Mouse (Mus musculus): ENCODE results near the gene Morf4l1. TPM values are rescaled to one million over a fixed set of nuclear protein-coding genes. Genes with fewer than 3 reads are reported as not detected.
A peak's percentile ranks its signal among the peaks of the same experiment; 100 is the strongest.

Morf4l1 gene
- 284 and 303 TPM in 2 replicates for polyA plus RNA-seq (2014; fragmentation: Nextera tagmentation; extraction: Ambion mirVana)

GRCm38 (mm10) chr9:90114567-90115307, at the start of gene Morf4l1:
Gene Morf4l1 (minus strand): TSS chr9:90114774.
- Histone ChIP-seq H3K4me2 (peak within 1 kb of the TSS; percentile 88), H3K27me3 (replicated peaks; ENCODE audit: control insufficient read depth, insufficient read depth, low read length) (no peaks in the 10 kb centered on the region), H3K9ac (ENCODE audit: low read depth, low read length) (peak within 1 kb of the TSS; percentile 99), H3K4me3 (ENCODE audit: low read depth, low read length) (peak within 1 kb of the TSS; percentile 98), H3K9me3 (ENCODE audit: control insufficient read depth, low read length) (no peaks in the 10 kb centered on the region), H3K36me3 (ENCODE audit: control insufficient read depth, insufficient read depth, low read length) (no peaks in the 10 kb centered on the region), H3K27ac (ENCODE audit: low read depth, low read length) (peak within 1 kb of the TSS; percentile 100), H3K4me1 (replicated peaks; ENCODE audit: control insufficient read depth, insufficient read depth, low read length) (peaks cover 19% of the 10 kb centered on the region; the same call in 1 of the 2 replicates)
- 1% methylated on average over 40 of the region's 40 CpGs for WGBS
- ATAC-seq (replicated peaks; ENCODE audit: low FRiP score) (peak; percentile 96), DNase-seq (ENCODE audit: low spot score) (peak; percentile 94)

- Histone ChIP-seq H3K9ac (ENCODE audit: low read depth, low read length) (peak overlapping the region; percentile 56), H3K4me3 (ENCODE audit: low read depth, low read length) (peak overlapping the region; percentile 60), H3K4me2 (peak overlapping the region; percentile 96), H3K4me1 (replicated peaks; ENCODE audit: control insufficient read depth, insufficient read depth, low read length) (no peaks in the 10 kb centered on the region), H3K27me3 (replicated peaks; ENCODE audit: control insufficient read depth, insufficient read depth, low read length) (peaks cover 37% of the 10 kb centered on the region), H3K36me3 (ENCODE audit: control insufficient read depth, insufficient read depth, low read length) (no peaks in the 10 kb centered on the region), H3K27ac (ENCODE audit: low read depth, low read length) (no peak overlapping the region), H3K9me3 (ENCODE audit: control insufficient read depth, low read length) (no peaks in the 10 kb centered on the region)
- WGBS = 2% methylated on average over 18 of the region's 18 CpGs
- DNase-seq (ENCODE audit: low spot score) (no peak), ATAC-seq (replicated peaks; ENCODE audit: low FRiP score) (0 out of 2 replicates have a peak, but pooled peaks have one; percentile 3)
Measured at GRCm38 (mm10) chr9:90163749-90164095, 49.1 kb upstream of the Morf4l1 start.

- peak within 1 kb of the TSS; percentile 96 for H3K4me2 ChIP-seq
- H3K4me3 ChIP-seq (ENCODE audit: low read depth, low read length) = peak within 1 kb of the TSS; percentile 60
- H3K9ac ChIP-seq (ENCODE audit: low read depth, low read length) = peak within 1 kb of the TSS; percentile 56
- H3K27me3 ChIP-seq (replicated peaks; ENCODE audit: control insufficient read depth, insufficient read depth, low read length) = peaks cover 37% of the 10 kb centered on the region
- under 1% methylated on average over 59 of the region's 60 CpGs for WGBS
- peak; percentile 74 for DNase-seq (ENCODE audit: low spot score)
- no peaks in the 10 kb centered on the region for H3K9me3 ChIP-seq (ENCODE audit: control insufficient read depth, low read length)
- no peak within 1 kb of the TSS for H3K27ac ChIP-seq (ENCODE audit: low read depth, low read length)
- H3K36me3 ChIP-seq (ENCODE audit: control insufficient read depth, insufficient read depth, low read length) = no peaks in the 10 kb centered on the region
- H3K4me1 ChIP-seq (replicated peaks; ENCODE audit: control insufficient read depth, insufficient read depth, low read length) = no peaks in the 10 kb centered on the region
- ATAC-seq (replicated peaks; ENCODE audit: low FRiP score) = peak; percentile 42
Measured at GRCm38 (mm10) chr9:90162926-90163748, 48.6 kb upstream of the Morf4l1 start, which contains the start of gene Adamts7. Gene Adamts7 (plus strand): TSS chr9:90163069.

DNA sequence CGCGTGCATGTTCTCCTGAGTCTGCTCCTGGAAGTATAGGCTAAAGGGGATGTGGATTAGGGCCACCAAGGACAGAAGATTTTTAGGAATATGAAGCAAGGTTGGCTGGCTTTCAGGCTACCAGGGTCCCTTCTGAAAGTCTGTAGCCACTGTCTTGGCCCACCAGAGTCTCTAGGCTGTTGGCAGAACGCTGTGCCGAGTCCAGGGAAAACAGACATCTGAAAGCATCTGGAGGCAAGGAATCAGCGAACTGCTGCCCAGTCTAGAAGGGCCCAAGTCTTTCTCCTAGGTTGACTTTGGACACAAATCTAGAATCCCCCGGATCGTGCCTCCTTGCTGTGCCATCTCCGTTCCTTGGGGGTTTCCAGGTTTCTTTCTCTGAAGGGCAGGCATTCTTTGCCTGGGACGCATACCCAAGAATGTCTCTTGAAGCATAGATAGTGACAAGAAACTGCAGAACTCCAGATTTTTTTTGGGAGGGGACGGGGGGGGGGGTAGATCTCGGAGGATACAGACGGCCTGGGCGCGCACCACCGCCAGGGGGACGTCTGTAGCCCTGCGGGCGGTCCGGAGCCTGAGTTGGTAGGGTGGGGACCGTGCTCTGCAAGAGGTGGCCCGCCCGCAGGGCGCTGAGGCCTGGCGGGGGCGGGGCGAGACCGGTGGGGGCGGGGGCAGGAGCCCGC, 47.8 kb upstream of the Morf4l1 start:
- Histone ChIP-seq H3K9me3 (ENCODE audit: control insufficient read depth, low read length) (no peaks in the 10 kb centered on the region), H3K36me3 (ENCODE audit: control insufficient read depth, insufficient read depth, low read length) (no peaks in the 10 kb centered on the region), H3K9ac (ENCODE audit: low read depth, low read length) (no peak overlapping the region), H3K27ac (ENCODE audit: low read depth, low read length) (no peak overlapping the region), H3K27me3 (replicated peaks; ENCODE audit: control insufficient read depth, insufficient read depth, low read length) (peaks cover 37% of the 10 kb centered on the region), H3K4me2 (peak overlapping the region; percentile 96), H3K4me3 (ENCODE audit: low read depth, low read length) (peak overlapping the region; percentile 60), H3K4me1 (replicated peaks; ENCODE audit: control insufficient read depth, insufficient read depth, low read length) (no peaks in the 10 kb centered on the region)
- ATAC-seq (replicated peaks; ENCODE audit: low FRiP score) (peak; percentile 82), DNase-seq (ENCODE audit: low spot score) (peak; percentile 67)
- WGBS = 11% methylated on average over 21 of the region's 29 CpGs

DNA sequence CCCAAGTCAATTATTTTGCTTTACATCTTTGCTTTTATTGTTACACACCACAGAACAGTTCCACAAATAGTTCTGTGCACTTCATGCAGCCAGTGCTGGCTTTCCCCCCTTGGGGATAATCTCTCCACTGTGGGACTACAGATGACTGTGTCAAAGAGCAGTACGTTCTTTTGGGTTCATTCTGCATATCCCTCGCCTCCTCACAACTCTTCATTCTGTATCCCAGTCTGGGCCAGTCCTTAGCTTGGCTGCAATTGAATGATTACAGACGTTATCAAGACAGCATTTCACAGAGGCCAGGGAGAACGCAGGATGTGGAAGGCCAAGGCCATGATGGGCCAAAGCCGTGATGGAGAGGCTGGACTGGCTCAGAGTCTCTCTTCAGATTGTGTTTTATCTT, 32.3 kb upstream of the Morf4l1 start:
- Histone ChIP-seq H3K27ac (ENCODE audit: low read depth, low read length) (no peak overlapping the region), H3K27me3 (replicated peaks; ENCODE audit: control insufficient read depth, insufficient read depth, low read length) (no peaks in the 10 kb centered on the region), H3K4me1 (replicated peaks; ENCODE audit: control insufficient read depth, insufficient read depth, low read length) (no peaks in the 10 kb centered on the region), H3K9ac (ENCODE audit: low read depth, low read length) (no peak overlapping the region), H3K36me3 (ENCODE audit: control insufficient read depth, insufficient read depth, low read length) (no peaks in the 10 kb centered on the region), H3K4me2 (no peak overlapping the region), H3K4me3 (ENCODE audit: low read depth, low read length) (no peak overlapping the region), H3K9me3 (ENCODE audit: control insufficient read depth, low read length) (no peaks in the 10 kb centered on the region)
- 67% methylated on average over 5 of the region's 5 CpGs for WGBS
- DNase-seq (ENCODE audit: low spot score) = no peak
- ATAC-seq (replicated peaks; ENCODE audit: low FRiP score) = no peak

- H3K4me3 ChIP-seq (ENCODE audit: low read depth, low read length) = no peak overlapping the region
- no peak overlapping the region for H3K27ac ChIP-seq (ENCODE audit: low read depth, low read length)
- no peaks in the 10 kb centered on the region for H3K36me3 ChIP-seq (ENCODE audit: control insufficient read depth, insufficient read depth, low read length)
- no peaks in the 10 kb centered on the region for H3K9me3 ChIP-seq (ENCODE audit: control insufficient read depth, low read length)
- H3K9ac ChIP-seq (ENCODE audit: low read depth, low read length) = no peak overlapping the region
- H3K27me3 ChIP-seq (replicated peaks; ENCODE audit: control insufficient read depth, insufficient read depth, low read length) = no peaks in the 10 kb centered on the region
- WGBS = 46% methylated on average over 2 of the region's 2 CpGs
- no peak overlapping the region for H3K4me2 ChIP-seq
- DNase-seq (ENCODE audit: low spot score) (no peak), ATAC-seq (replicated peaks; ENCODE audit: low FRiP score) (no peak)
- H3K4me1 ChIP-seq (replicated peaks; ENCODE audit: control insufficient read depth, insufficient read depth, low read length) = no peaks in the 10 kb centered on the region
Measured at GRCm38 (mm10) chr9:90145788-90146187, 31.2 kb upstream of the Morf4l1 start.

DNA sequence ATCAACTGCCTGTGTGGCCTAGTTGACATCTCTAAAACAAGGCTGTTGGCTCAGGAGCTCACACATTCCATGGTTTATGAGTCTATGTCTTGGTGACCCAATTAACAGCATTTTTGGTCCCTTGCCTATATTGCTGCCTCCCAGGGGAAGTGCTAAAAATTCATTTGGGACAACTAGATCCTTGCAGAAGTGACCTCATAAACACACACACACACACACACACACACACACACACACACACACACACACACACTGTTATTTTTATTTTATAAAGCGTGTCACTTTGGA, 22.0 kb upstream of the Morf4l1 start:
- Histone ChIP-seq H3K27me3 (replicated peaks; ENCODE audit: control insufficient read depth, insufficient read depth, low read length) (no peaks in the 10 kb centered on the region), H3K9me3 (ENCODE audit: control insufficient read depth, low read length) (no peaks in the 10 kb centered on the region), H3K36me3 (ENCODE audit: control insufficient read depth, insufficient read depth, low read length) (no peaks in the 10 kb centered on the region), H3K27ac (ENCODE audit: low read depth, low read length) (no peak overlapping the region), H3K4me3 (ENCODE audit: low read depth, low read length) (no peak overlapping the region), H3K4me2 (no peak overlapping the region), H3K9ac (ENCODE audit: low read depth, low read length) (no peak overlapping the region), H3K4me1 (replicated peaks; ENCODE audit: control insufficient read depth, insufficient read depth, low read length) (no peaks in the 10 kb centered on the region; the same call in 1 of the 2 replicates)
- 74% methylated on average over 1 of the region's 1 CpGs for WGBS
- ATAC-seq (replicated peaks; ENCODE audit: low FRiP score) = no peak
- DNase-seq (ENCODE audit: low spot score) = no peak

- no peaks in the 10 kb centered on the region; the same call in 1 of the 2 replicates for H3K4me1 ChIP-seq (replicated peaks; ENCODE audit: control insufficient read depth, insufficient read depth, low read length)
- DNase-seq (ENCODE audit: low spot score) = no peak
- no peaks in the 10 kb centered on the region for H3K27me3 ChIP-seq (replicated peaks; ENCODE audit: control insufficient read depth, insufficient read depth, low read length)
- no peak overlapping the region for H3K4me2 ChIP-seq
- no peaks in the 10 kb centered on the region for H3K9me3 ChIP-seq (ENCODE audit: control insufficient read depth, low read length)
- no peak overlapping the region for H3K9ac ChIP-seq (ENCODE audit: low read depth, low read length)
- ATAC-seq (replicated peaks; ENCODE audit: low FRiP score) = no peak
- H3K27ac ChIP-seq (ENCODE audit: low read depth, low read length) = no peak overlapping the region
- 75% methylated on average over 9 of the region's 9 CpGs for WGBS
- no peak overlapping the region for H3K4me3 ChIP-seq (ENCODE audit: low read depth, low read length)
- H3K36me3 ChIP-seq (ENCODE audit: control insufficient read depth, insufficient read depth, low read length) = no peaks in the 10 kb centered on the region
Measured at GRCm38 (mm10) chr9:90135963-90136677, 21.5 kb upstream of the Morf4l1 start.
